Mouse (Mus musculus): ENCODE data around the gene Rrbp1.

Rrbp1 gene

GRCm38 (mm10) chr2:144007211-144007610, 3.9 kb downstream of the Rrbp1 start:
- no peak for ATAC-seq (ENCODE audit: insufficient number of reproducible peaks, low FRiP score, low TSS enrichment)

GRCm38 (mm10) chr2:144006686-144007085, 4.4 kb downstream of the Rrbp1 start:
- no peak for ATAC-seq (ENCODE audit: insufficient number of reproducible peaks, low FRiP score, low TSS enrichment)

GRCm38 (mm10) chr2:144005166-144005955, 5.7 kb downstream of the Rrbp1 start:
- no peak for ATAC-seq (ENCODE audit: insufficient number of reproducible peaks, low FRiP score, low TSS enrichment)

- ATAC-seq (ENCODE audit: insufficient number of reproducible peaks, low FRiP score, low TSS enrichment), result no peak
Measured at GRCm38 (mm10) chr2:144003544-144003943, 7.5 kb downstream of the Rrbp1 start.

GRCm38 (mm10) chr2:144002229-144002984, 8.7 kb downstream of the Rrbp1 start:
- ATAC-seq (ENCODE audit: insufficient number of reproducible peaks, low FRiP score, low TSS enrichment), result no peak

GRCm38 (mm10) chr2:143992977-143993376, 18.1 kb downstream of the Rrbp1 start:
- no peak for ATAC-seq (ENCODE audit: insufficient number of reproducible peaks, low FRiP score, low TSS enrichment)

- ATAC-seq (ENCODE audit: insufficient number of reproducible peaks, low FRiP score, low TSS enrichment), result no peak
Measured at GRCm38 (mm10) chr2:143991964-143992672, 18.9 kb downstream of the Rrbp1 start.

- no peak for ATAC-seq (ENCODE audit: insufficient number of reproducible peaks, low FRiP score, low TSS enrichment)
Measured at GRCm38 (mm10) chr2:143990997-143991396, 20.1 kb downstream of the Rrbp1 start.

GRCm38 (mm10) chr2:143988016-143988415, 23.0 kb downstream of the Rrbp1 start:
- ATAC-seq (ENCODE audit: insufficient number of reproducible peaks, low FRiP score, low TSS enrichment), result no peak

- ATAC-seq (ENCODE audit: insufficient number of reproducible peaks, low FRiP score, low TSS enrichment), result peak; percentile 43; the same call in 1 of the 2 replicates
Measured at GRCm38 (mm10) chr2:143987485-143987884, 23.6 kb downstream of the Rrbp1 start.

GRCm38 (mm10) chr2:143983482-143983881, 27.6 kb downstream of the Rrbp1 start:
- ATAC-seq (ENCODE audit: insufficient number of reproducible peaks, low FRiP score, low TSS enrichment), result no peak

GRCm38 (mm10) chr2:143982901-143983300, 28.2 kb downstream of the Rrbp1 start:
- no peak for ATAC-seq (ENCODE audit: insufficient number of reproducible peaks, low FRiP score, low TSS enrichment)

- ATAC-seq (ENCODE audit: insufficient number of reproducible peaks, low FRiP score, low TSS enrichment), result no peak
Measured at GRCm38 (mm10) chr2:143982152-143982551, 28.9 kb downstream of the Rrbp1 start.

- peak; percentile 54 for ATAC-seq (ENCODE audit: insufficient number of reproducible peaks, low FRiP score, low TSS enrichment)
Measured at GRCm38 (mm10) chr2:143980781-143981398, 30.2 kb downstream of the Rrbp1 start.

- no peak for ATAC-seq (ENCODE audit: insufficient number of reproducible peaks, low FRiP score, low TSS enrichment)
Measured at GRCm38 (mm10) chr2:143978444-143979147, 32.5 kb downstream of the Rrbp1 start.

GRCm38 (mm10) chr2:143975146-143975649, 35.9 kb downstream of the Rrbp1 start:
- ATAC-seq (ENCODE audit: insufficient number of reproducible peaks, low FRiP score, low TSS enrichment), result no peak

GRCm38 (mm10) chr2:143973161-143973560, 37.9 kb downstream of the Rrbp1 start:
- ATAC-seq (ENCODE audit: insufficient number of reproducible peaks, low FRiP score, low TSS enrichment), result peak; percentile 88

GRCm38 (mm10) chr2:143971887-143972286, 39.2 kb downstream of the Rrbp1 start:
- no peak for ATAC-seq (ENCODE audit: insufficient number of reproducible peaks, low FRiP score, low TSS enrichment)

GRCm38 (mm10) chr2:143970841-143971240, 40.2 kb downstream of the Rrbp1 start:
- no peak for ATAC-seq (ENCODE audit: insufficient number of reproducible peaks, low FRiP score, low TSS enrichment)

GRCm38 (mm10) chr2:143969260-143969659, 41.8 kb downstream of the Rrbp1 start:
- ATAC-seq (ENCODE audit: insufficient number of reproducible peaks, low FRiP score, low TSS enrichment), result no peak
